Mouse (Mus musculus) telencephalon, adult 2 months (tissue): ENCODE measurements around the gene Tmem161a.
"Not testable (repeated sequence)": the region's sequence is repeated elsewhere in the genome, so short reads cannot be mapped to it uniquely, and the experiment has no call there.

Source experiments
- DNase-seq: peaks from one replicate; pipeline ENCODE4 v3.0.0-alpha.2; 2011; ENCODE audit warnings: low read depth, low spot score

Tmem161a gene

GRCm38 (mm10) chr8:70211275-70211674 is 39.1 kb downstream of the Tmem161a start:
- DNase-seq: no peak

- no peak for DNase-seq
Measured at GRCm38 (mm10) chr8:70211726-70212111, 39.6 kb downstream of the Tmem161a start.

- peak; percentile 100 for DNase-seq
Measured at GRCm38 (mm10) chr8:70212112-70213055, 40.2 kb downstream of the Tmem161a start, which contains the start of gene Slc25a42. Slc25a42 (minus strand) TSS chr8:70212305.

- DNase-seq: no peak
Measured at GRCm38 (mm10) chr8:70214411-70214810, 42.3 kb downstream of the Tmem161a start.

- DNase-seq: no peak
Measured at GRCm38 (mm10) chr8:70215092-70215491, 42.9 kb downstream of the Tmem161a start.

GRCm38 (mm10) chr8:70216161-70216560 is 44.0 kb downstream of the Tmem161a start:
- not testable (repeated sequence) for DNase-seq

GRCm38 (mm10) chr8:70216566-70216965 is 44.4 kb downstream of the Tmem161a start:
- DNase-seq: peak; percentile 50

GRCm38 (mm10) chr8:70217441-70217840 is 45.3 kb downstream of the Tmem161a start:
- no peak for DNase-seq

- DNase-seq: peak; percentile 15
Measured at GRCm38 (mm10) chr8:70219107-70219684, 47.0 kb downstream of the Tmem161a start.

GRCm38 (mm10) chr8:70220236-70220840 is 48.2 kb downstream of the Tmem161a start:
- DNase-seq: no peak

- no peak for DNase-seq
Measured at GRCm38 (mm10) chr8:70220911-70221310, 48.8 kb downstream of the Tmem161a start.

- no peak for DNase-seq
Measured at GRCm38 (mm10) chr8:70222041-70222440, 49.9 kb downstream of the Tmem161a start.

GRCm38 (mm10) chr8:70223341-70223740 is 51.2 kb downstream of the Tmem161a start:
- DNase-seq: no peak

GRCm38 (mm10) chr8:70227997-70228396 is 55.8 kb downstream of the Tmem161a start:
- no peak for DNase-seq

- DNase-seq: no peak
Measured at GRCm38 (mm10) chr8:70230837-70231236, 58.7 kb downstream of the Tmem161a start.
